Mouse (Mus musculus): ENCODE results near the gene Sccpdh.
"Not testable (repeated sequence)": the region's sequence is repeated elsewhere in the genome, so short reads cannot be mapped to it uniquely, and the experiment has no call there.

The Sccpdh gene

GRCm38 (mm10) chr1:179668013-179668805 lies at the start of gene Sccpdh:
Gene Sccpdh (plus strand): TSS chr1:179668210.
- peak; percentile 73 to 78 for DNase-seq (ENCODE audit: low spot score in 2 of 2)

GRCm38 (mm10) chr1:179622665-179623064 lies 45.3 kb upstream of the Sccpdh start:
- no peak for DNase-seq (ENCODE audit: low spot score in 2 of 2)

GRCm38 (mm10) chr1:179623657-179624056 lies 44.4 kb upstream of the Sccpdh start:
- DNase-seq (ENCODE audit: low spot score in 2 of 2), result peak; percentile 18 to 36

- peak; percentile 12 to 49 for DNase-seq (ENCODE audit: low spot score in 2 of 2)
Observed at GRCm38 (mm10) chr1:179624354-179624753, 43.7 kb upstream of the Sccpdh start.

- no peak for DNase-seq (ENCODE audit: low spot score in 2 of 2)
Observed at GRCm38 (mm10) chr1:179627855-179628254, 40.2 kb upstream of the Sccpdh start.

- no peak for DNase-seq (ENCODE audit: low spot score in 2 of 2)
Observed at GRCm38 (mm10) chr1:179628438-179629106, 39.4 kb upstream of the Sccpdh start.

- no peak for DNase-seq (ENCODE audit: low spot score in 2 of 2)
Observed at GRCm38 (mm10) chr1:179629276-179629675, 38.7 kb upstream of the Sccpdh start.

- DNase-seq (ENCODE audit: low spot score in 2 of 2), result no peak
Observed at GRCm38 (mm10) chr1:179632746-179633413, 35.1 kb upstream of the Sccpdh start.

GRCm38 (mm10) chr1:179633414-179633752 lies 34.6 kb upstream of the Sccpdh start:
- no peak for DNase-seq (ENCODE audit: low spot score in 2 of 2)

- DNase-seq (ENCODE audit: low spot score in 2 of 2), result no peak
Observed at GRCm38 (mm10) chr1:179634159-179634558, 33.9 kb upstream of the Sccpdh start.

GRCm38 (mm10) chr1:179642726-179643125 lies 25.3 kb upstream of the Sccpdh start:
- no peak for DNase-seq (ENCODE audit: low spot score in 2 of 2)

- DNase-seq (ENCODE audit: low spot score in 2 of 2), result no peak
Observed at GRCm38 (mm10) chr1:179644151-179644550, 23.9 kb upstream of the Sccpdh start.

GRCm38 (mm10) chr1:179645101-179645979 lies 22.7 kb upstream of the Sccpdh start:
- peak; percentile 43 to 63 for DNase-seq (ENCODE audit: low spot score in 2 of 2)

GRCm38 (mm10) chr1:179645980-179646268 lies 22.1 kb upstream of the Sccpdh start:
- DNase-seq (ENCODE audit: low spot score in 2 of 2), result no peak

GRCm38 (mm10) chr1:179648678-179649077 lies 19.3 kb upstream of the Sccpdh start:
- DNase-seq (ENCODE audit: low spot score in 2 of 2), result not testable (repeated sequence)

- DNase-seq (ENCODE audit: low spot score in 2 of 2), result no peak
Observed at GRCm38 (mm10) chr1:179649324-179649723, 18.7 kb upstream of the Sccpdh start.

- no peak for DNase-seq (ENCODE audit: low spot score in 2 of 2)
Observed at GRCm38 (mm10) chr1:179650284-179650683, 17.7 kb upstream of the Sccpdh start.

GRCm38 (mm10) chr1:179651224-179651623 lies 16.8 kb upstream of the Sccpdh start:
- no peak for DNase-seq (ENCODE audit: low spot score in 2 of 2)

GRCm38 (mm10) chr1:179663065-179663464 lies 4.9 kb upstream of the Sccpdh start:
- no peak for DNase-seq (ENCODE audit: low spot score in 2 of 2)

GRCm38 (mm10) chr1:179664309-179664930 lies 3.6 kb upstream of the Sccpdh start:
- DNase-seq (ENCODE audit: low spot score in 2 of 2), result no peak

GRCm38 (mm10) chr1:179666971-179667370 lies 1.0 kb upstream of the Sccpdh start:
- DNase-seq (ENCODE audit: low spot score in 2 of 2), result no peak

Measured in natural killer cell, adult 2 months (primary cell).